Mouse (Mus musculus): ENCODE results near the gene Ago4.

GRCm38 (mm10) chr4:126536865-126537264, 3.6 kb upstream of the Ago4 start:
- TF ChIP-seq CTCF (IDR thresholded peaks at IDR 0.05; ENCODE audit: insufficient read depth, low read length) (no peak), POLR2A (IDR thresholded peaks at IDR 0.05; ENCODE audit: borderline replicate concordance, extremely low read depth, low read depth, low read length) (no peak)

All from lung, adult 2 months (tissue).